Mouse (Mus musculus) left cerebral cortex, adult 11 months (tissue): ENCODE data around the gene Dlgap1.

Source experiments
- DNase-seq: peaks from one replicate; pipeline ENCODE4 v3.0.0; 2022; ENCODE audit warnings: low spot score

Gene Dlgap1

GRCm38 (mm10) chr17:70172500-70173036 lies 203.7 kb downstream of the Dlgap1 start:
- DNase-seq, result no peak

DNA sequence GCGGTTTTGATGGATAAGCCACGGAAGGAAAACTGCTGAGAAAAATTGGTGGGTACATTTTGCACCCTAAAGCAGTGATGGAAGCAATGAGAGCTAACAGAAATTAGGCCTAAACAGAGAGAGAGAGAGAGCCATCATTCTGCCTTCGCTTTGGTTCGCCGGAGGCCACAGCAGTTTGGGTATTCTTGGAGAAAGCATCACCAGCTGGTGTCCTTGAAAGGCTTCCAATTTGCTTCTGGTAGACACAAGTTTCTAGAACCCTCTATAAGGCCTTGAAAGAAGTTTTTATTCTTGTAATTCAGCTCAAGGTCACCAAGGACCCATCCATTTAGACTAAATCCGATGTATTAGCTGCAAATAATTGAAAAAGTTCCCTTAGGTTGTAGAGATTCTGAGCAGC lies 205.0 kb downstream of the Dlgap1 start:
- no peak for DNase-seq

DNA sequence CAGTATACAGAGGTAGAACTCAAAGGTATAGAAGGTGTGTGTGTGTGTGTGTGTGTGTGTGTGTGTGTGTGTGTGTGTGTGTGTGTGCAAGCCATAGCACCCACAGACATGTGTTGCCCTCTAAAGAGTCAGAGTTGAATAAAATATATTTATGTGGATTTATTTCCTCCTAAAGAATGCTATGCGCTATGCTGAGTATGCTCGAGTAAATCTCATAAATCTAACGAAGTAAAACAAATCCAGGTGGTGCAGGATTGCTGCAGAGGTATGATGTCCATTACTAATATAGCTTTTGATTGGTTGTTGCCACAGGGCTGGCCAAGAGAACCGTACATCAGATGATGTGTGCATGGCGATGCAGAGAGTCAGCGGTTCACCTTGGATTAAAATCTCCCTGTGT lies 222.4 kb downstream of the Dlgap1 start:
- no peak for DNase-seq

DNA sequence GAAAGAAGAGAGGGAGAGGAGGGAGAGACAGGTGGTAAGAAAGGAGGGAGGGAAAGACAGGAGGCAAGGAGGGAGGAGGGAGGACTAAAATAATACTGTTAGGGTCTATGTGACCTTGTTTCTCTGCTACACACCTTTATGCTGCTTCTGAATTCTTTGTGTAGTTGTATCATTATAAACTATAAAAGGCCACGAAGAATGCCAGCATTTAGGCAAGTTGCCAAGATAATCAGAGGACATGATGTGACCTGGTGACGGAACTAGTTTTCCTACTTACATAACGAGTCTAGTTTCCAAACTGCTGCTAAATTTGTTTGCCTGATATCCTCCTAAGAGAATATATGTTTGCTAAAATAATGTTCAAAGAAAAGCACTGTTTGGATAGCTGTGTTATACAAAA lies 254.0 kb downstream of the Dlgap1 start:
- DNase-seq, result no peak

DNA sequence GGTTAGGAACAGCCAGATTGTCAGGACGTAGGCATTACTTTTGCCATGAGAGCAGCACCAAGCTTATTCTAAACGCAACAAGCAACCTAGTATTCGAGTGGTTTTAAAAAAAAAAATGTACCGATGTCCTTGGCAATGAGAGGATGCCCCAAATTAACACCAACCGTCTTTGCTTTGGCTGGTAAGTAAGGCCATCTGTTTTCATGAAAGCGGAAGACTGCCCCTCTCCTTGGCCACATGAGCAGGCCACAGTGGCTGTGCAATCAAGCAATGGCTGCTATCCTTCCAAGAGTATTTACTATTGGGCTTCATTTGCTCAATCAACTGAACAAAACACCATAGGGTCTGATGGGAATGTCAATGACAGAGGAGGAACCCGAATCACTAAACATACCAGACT lies 278.5 kb downstream of the Dlgap1 start:
- no peak for DNase-seq

DNA sequence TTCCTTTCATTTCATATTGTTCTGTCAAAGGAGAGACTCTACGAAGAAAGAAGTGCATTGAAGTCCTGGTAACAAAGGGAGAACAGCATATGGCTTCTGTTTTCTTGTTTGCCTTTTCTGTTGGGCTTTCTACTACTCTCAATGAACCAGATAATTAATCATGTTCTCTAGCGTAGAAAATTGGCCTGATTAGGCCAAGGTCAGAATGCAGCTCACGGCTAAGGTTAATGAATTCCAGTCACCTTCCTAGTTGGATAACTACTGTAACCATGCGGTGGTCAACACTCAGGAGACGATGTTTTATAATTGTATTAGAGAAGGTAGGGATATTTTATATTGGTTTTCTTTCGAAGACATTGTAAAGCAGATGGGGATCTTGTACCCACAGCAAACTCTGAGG lies 279.4 kb downstream of the Dlgap1 start:
- DNase-seq, result no peak

DNA sequence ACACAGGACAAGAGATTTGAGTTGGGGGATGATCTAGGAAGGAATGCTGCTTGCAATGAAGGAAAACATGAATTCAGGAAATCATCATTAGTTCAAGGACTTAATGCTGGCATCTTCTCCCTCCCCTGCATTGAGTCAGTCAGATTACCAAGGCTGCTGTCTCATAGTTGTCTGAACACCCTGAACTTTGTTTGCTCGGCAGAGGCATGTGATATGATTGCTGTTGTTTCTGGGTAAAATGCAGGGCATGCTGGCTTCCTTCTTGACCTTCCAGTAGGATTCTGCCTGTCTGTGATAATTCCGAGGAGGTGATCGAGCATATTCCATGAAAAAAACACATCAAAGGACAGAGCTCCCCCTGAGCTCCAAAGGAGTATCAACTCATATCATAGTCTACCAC lies 283.6 kb downstream of the Dlgap1 start:
- no peak for DNase-seq

DNA sequence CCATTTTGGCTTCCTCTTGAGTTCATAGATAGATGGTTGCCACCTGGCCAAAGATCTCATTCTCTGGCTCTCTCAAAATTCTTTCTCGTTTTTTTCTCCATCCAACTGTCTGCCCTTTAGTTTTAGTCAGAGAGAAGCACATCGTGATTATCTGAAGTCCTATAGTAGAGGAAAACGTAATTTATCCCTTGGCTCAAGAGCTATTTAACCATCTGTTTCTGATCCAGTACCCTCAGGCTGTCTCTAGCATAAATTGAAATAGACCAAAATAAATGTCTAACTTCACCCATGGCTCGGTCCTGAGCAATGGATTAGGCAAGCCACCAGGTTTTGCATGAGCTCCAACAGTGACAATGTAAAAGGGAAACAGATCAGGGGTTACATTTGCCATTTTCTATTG lies 287.5 kb downstream of the Dlgap1 start:
- DNase-seq, result no peak

DNA sequence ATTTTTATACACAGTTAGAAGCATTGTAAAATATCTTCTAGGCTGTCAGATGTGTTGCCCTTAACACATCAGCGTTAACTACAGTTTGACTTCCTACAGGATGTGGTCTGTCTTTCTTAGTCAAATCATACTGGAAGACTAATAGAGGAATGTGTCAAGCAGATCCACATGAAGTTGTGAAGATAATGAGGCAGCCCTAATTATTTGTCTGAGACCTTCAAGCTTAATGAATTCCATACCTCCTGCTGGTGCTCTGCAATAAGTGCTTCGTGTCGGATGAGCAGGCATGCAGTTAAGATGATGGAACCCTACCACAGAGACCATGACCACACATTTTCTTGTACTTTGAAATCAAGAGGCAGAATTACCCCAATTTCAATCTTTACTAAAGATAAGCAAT lies 294.3 kb downstream of the Dlgap1 start:
- no peak for DNase-seq

- no peak for DNase-seq
Measured at GRCm38 (mm10) chr17:70272125-70272524, 303.3 kb downstream of the Dlgap1 start.

- no peak for DNase-seq
Measured at GRCm38 (mm10) chr17:70287708-70288107, 318.8 kb downstream of the Dlgap1 start.

GRCm38 (mm10) chr17:70294106-70294505 lies 325.2 kb downstream of the Dlgap1 start:
- DNase-seq, result no peak

DNA sequence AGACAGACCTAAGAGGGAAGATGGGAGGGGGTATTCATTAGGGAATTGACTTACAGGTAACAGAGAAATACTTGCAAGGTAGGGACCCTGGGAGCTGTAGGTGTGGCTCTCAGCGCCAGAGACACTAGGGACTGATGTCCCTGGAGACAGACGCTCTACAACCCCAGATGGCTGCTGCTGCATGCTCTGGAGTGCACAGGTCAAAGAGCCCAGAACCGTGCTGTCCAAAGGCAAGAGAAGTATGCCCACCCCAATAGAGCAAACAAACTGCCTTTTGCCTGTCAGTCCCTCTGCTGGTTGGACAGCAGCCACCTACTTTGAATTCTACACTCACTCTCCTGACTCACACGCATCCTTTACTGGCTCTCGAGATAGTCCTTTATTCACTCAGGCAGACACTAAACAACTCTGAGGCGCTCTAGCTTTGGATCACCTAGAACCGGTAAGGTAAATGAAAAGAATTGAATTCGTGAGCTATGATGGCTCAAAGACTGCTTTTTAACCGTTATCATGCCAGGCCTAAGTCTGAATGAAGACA lies 333.1 kb downstream of the Dlgap1 start:
- DNase-seq, result no peak

DNA sequence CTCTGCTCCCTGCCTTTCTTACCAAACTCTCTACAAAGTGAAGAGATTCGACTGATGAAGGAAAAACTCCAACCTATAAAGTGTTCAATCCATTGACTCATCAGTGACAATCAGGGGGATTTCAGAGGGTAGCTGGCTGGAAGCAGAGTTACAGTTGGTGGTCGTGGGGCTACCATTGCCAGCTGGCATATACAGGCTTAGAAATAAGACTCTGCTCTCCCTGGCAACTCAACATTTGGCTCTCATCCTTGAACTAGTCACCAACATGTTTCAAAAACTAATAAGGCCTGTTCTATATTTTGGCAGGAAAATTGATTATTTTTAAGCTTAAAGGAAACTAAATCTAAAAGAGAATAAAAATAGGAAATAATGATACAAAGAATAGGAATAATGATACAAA lies 333.8 kb downstream of the Dlgap1 start:
- no peak for DNase-seq

GRCm38 (mm10) chr17:70305021-70305420 lies 336.1 kb downstream of the Dlgap1 start:
- DNase-seq, result no peak

GRCm38 (mm10) chr17:70307418-70308176 lies 338.7 kb downstream of the Dlgap1 start:
- DNase-seq, result no peak

GRCm38 (mm10) chr17:70308364-70309231 lies 339.7 kb downstream of the Dlgap1 start:
- no peak for DNase-seq

DNA sequence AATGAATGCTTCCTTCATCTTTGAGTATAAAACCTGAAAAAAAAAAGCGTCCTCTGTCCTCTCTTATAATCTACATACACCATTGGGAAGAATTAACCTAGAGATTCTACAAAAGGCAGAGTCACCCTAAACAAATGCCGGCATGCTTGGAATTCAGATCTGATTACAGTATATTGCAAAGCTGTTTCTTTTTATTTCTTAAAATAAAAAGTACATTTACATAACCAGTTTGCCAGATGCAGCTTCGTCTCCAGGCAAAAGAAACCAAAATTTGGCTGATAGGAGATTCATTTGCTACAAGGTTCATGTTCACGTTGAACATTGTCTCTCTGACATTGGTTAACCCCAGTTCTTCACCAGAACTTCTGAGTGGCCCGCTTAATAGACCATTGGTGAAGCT lies 347.5 kb downstream of the Dlgap1 start:
- DNase-seq, result no peak

- no peak for DNase-seq
Measured at GRCm38 (mm10) chr17:70317779-70318178, 348.9 kb downstream of the Dlgap1 start.

GRCm38 (mm10) chr17:70321976-70322375 lies 353.1 kb downstream of the Dlgap1 start:
- no peak for DNase-seq

- DNase-seq, result no peak
Measured at GRCm38 (mm10) chr17:70333440-70333839, 364.6 kb downstream of the Dlgap1 start.

DNA sequence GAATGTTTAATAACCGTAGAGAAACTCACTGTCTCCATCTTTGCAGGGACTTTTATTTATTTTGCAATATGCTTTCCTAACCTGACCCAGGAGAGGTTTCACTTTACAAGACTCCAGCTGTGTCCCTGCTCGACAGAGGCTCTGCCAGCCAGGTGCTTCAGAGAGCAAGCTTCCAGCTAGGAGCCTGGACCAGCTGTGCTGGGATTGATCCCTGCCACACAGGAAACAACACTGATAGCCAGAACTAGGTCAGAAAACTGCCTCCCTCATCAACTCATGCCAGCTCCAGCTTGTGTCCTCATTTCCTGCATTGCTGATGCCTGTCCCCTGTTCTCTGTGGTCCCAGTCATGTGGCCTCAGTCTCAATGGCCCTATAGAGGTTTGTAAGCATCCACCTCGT lies 365.3 kb downstream of the Dlgap1 start:
- no peak for DNase-seq

GRCm38 (mm10) chr17:70339821-70340220 lies 370.9 kb downstream of the Dlgap1 start:
- DNase-seq, result no peak
